Mouse (Mus musculus): Measurements from ENCODE around the gene 1700018G05Rik. TPM values are rescaled to one million over a fixed set of nuclear protein-coding genes. Genes with fewer than 3 reads are reported as not detected.

1700018G05Rik gene
- not detected in 2 replicates for polyA plus RNA-seq (2012; rRNA removed; ENCODE audit: low replicate concordance)

GRCm38 (mm10) chrX:102928072-102928471, at the start of gene 1700018G05Rik:
TSS of gene 1700018G05Rik (plus strand) at chrX:102928372.

GRCm38 (mm10) chrX:102908587-102908986, 19.6 kb upstream of the 1700018G05Rik start, which contains the start of the genes Dmrtc1a and 1700011M02Rik:
TSS of gene Dmrtc1a (minus strand) at chrX:102908687.
TSS of gene 1700011M02Rik (plus strand) at chrX:102908905.

Other genes starting within 250 kb of the 1700018G05Rik start
- not detected in 2 replicates for gene Gm3880, start 241.4 kb upstream of the 1700018G05Rik start, polyA plus RNA-seq (2012; rRNA removed; ENCODE audit: low replicate concordance)
- not detected in 2 replicates for gene Gm9112, start 220.7 kb upstream of the 1700018G05Rik start, polyA plus RNA-seq (2012; rRNA removed; ENCODE audit: low replicate concordance)
- gene Dmrtc1b, start 220.5 kb upstream of the 1700018G05Rik start, polyA plus RNA-seq (2012; rRNA removed; ENCODE audit: low replicate concordance): not detected in 2 replicates
- not detected in 2 replicates for gene Dmrtc1c1, start 125.4 kb upstream of the 1700018G05Rik start, polyA plus RNA-seq (2012; rRNA removed; ENCODE audit: low replicate concordance)
- gene Dmrtc1c2, start 73.8 kb upstream of the 1700018G05Rik start, polyA plus RNA-seq (2012; rRNA removed; ENCODE audit: low replicate concordance): not detected in 2 replicates
- not detected in 2 replicates for gene 1700031F05Rik, start 60.4 kb upstream of the 1700018G05Rik start, polyA plus RNA-seq (2012; rRNA removed; ENCODE audit: low replicate concordance)
- gene Dmrtc1a, start 19.7 kb upstream of the 1700018G05Rik start, polyA plus RNA-seq (2012; rRNA removed; ENCODE audit: low replicate concordance): 0.26 and 1.1 TPM in 2 replicates
- not detected in 2 replicates for gene 1700011M02Rik, start 19.5 kb upstream of the 1700018G05Rik start, polyA plus RNA-seq (2012; rRNA removed; ENCODE audit: low replicate concordance)